Mouse (Mus musculus) embryo, embryonic 10 days (tissue): ENCODE data around the gene Ube2r2.

ENCODE experiments used
- DNase-seq: peaks from one replicate; pipeline ENCODE4 v3.0.0-alpha.2; 2015; ENCODE audit warnings: low spot score

Gene Ube2r2

GRCm38 (mm10) chr4:41135711-41136453 lies at the start of gene Ube2r2:
Gene Ube2r2 (plus strand): TSS chr4:41135743.
- peak; percentile 67 for DNase-seq

GRCm38 (mm10) chr4:41086947-41087346 lies 48.6 kb upstream of the Ube2r2 start:
- DNase-seq = no peak

- no peak for DNase-seq
These were observed 47.9 kb upstream of the Ube2r2 start for GRCm38 (mm10) chr4:41087459-41088298.

- DNase-seq = no peak
These were observed 46.4 kb upstream of the Ube2r2 start for GRCm38 (mm10) chr4:41089189-41089588.

- DNase-seq = no peak
These were observed 45.8 kb upstream of the Ube2r2 start for GRCm38 (mm10) chr4:41089705-41090104.

- no peak for DNase-seq
These were observed 44.2 kb upstream of the Ube2r2 start for GRCm38 (mm10) chr4:41091391-41091790.

GRCm38 (mm10) chr4:41092958-41093357 lies 42.6 kb upstream of the Ube2r2 start:
- DNase-seq = no peak

GRCm38 (mm10) chr4:41094361-41094760 lies 41.2 kb upstream of the Ube2r2 start:
- DNase-seq = no peak

- DNase-seq = no peak
These were observed 39.4 kb upstream of the Ube2r2 start for GRCm38 (mm10) chr4:41096169-41096568.

GRCm38 (mm10) chr4:41096794-41097193 lies 38.7 kb upstream of the Ube2r2 start:
- no peak for DNase-seq

- DNase-seq = no peak
These were observed 38.2 kb upstream of the Ube2r2 start for GRCm38 (mm10) chr4:41097381-41097780.

- DNase-seq = peak; percentile 68
These were observed 37.5 kb upstream of the Ube2r2 start, which contains the start of gene Aqp3 for GRCm38 (mm10) chr4:41097871-41098576. Gene Aqp3 (minus strand): TSS chr4:41098183.

GRCm38 (mm10) chr4:41098577-41098951 lies 37.0 kb upstream of the Ube2r2 start:
- no peak for DNase-seq

GRCm38 (mm10) chr4:41100986-41101385 lies 34.6 kb upstream of the Ube2r2 start:
- no peak for DNase-seq

- DNase-seq = no peak
These were observed 32.6 kb upstream of the Ube2r2 start for GRCm38 (mm10) chr4:41102901-41103300.

- no peak for DNase-seq
These were observed 28.1 kb upstream of the Ube2r2 start for GRCm38 (mm10) chr4:41107440-41107839.

- no peak for DNase-seq
These were observed 26.7 kb upstream of the Ube2r2 start for GRCm38 (mm10) chr4:41108717-41109425.

- DNase-seq = no peak
These were observed 21.0 kb upstream of the Ube2r2 start for GRCm38 (mm10) chr4:41114358-41115070.

GRCm38 (mm10) chr4:41115074-41115473 lies 20.5 kb upstream of the Ube2r2 start:
- no peak for DNase-seq

GRCm38 (mm10) chr4:41115793-41116192 lies 19.8 kb upstream of the Ube2r2 start:
- DNase-seq = no peak

GRCm38 (mm10) chr4:41116817-41117216 lies 18.7 kb upstream of the Ube2r2 start:
- no peak for DNase-seq
